Mouse (Mus musculus): ENCODE results near the gene Ninj2.
"Not testable (repeated sequence)": the region's sequence is repeated elsewhere in the genome, so short reads cannot be mapped to it uniquely, and the experiment has no call there.

Gene Ninj2

DNA sequence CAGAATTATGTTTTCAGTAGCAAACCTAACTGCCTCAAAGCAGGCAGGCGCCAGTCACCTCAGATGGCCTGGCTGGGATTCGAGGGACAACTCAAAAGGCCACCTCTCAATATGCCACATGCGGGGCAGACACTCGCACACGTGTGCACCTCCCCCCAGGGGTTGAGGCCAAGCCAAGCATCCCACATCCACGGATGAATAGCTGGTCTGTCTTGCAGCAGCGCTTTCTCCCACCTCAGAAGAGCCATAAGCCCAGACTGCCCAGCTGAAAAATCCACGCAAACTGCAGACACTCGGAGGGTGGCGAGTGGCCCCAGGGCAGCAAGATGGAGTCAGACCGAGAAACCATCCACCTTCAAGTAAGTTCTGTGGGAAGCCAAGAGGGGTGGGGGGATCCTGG is at the start of gene Ninj2:
Ninj2 (plus strand) TSS at position 251 of the 400 bp plus-strand sequence.
- no peak for DNase-seq (ENCODE audit: low spot score in 2 of 2)

GRCm38 (mm10) chr6:120045406-120045805 is 47.7 kb upstream of the Ninj2 start:
- no peak for DNase-seq (ENCODE audit: low spot score in 2 of 2)

DNA sequence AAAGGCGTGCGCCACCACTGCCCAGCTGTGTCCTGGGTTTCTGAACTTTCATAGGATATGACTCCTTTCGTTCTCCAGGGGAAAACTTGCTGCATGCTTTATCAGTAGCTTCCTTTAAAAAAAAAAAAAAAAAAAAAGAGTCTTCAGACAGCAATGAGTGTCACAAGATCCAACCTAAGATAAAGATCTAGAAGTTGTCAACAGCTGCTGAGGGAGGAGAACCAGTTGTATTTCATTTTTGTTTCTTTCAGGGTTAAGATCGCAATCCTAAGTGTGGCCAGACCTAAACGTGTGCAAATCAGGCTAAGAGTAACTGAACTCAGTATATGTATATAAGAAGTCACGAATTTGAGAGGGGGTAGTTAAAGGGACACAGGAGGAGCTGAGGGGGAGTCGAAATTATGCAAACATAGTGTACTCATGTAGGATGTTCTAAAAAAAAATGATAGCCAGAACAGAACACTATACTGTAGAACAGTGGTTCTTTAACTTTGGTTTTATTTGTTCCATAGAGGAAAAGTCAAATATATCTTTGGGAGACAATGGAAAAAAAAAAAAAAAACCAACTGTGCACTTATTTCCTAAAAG is 45.4 kb upstream of the Ninj2 start:
- DNase-seq (ENCODE audit: low spot score in 2 of 2), result no peak

GRCm38 (mm10) chr6:120054412-120054811 is 38.7 kb upstream of the Ninj2 start:
- DNase-seq (ENCODE audit: low spot score in 2 of 2), result no peak

GRCm38 (mm10) chr6:120055666-120056540 is 37.2 kb upstream of the Ninj2 start:
- no peak for DNase-seq (ENCODE audit: low spot score in 2 of 2)

GRCm38 (mm10) chr6:120062934-120063333 is 30.2 kb upstream of the Ninj2 start:
- no peak for DNase-seq (ENCODE audit: low spot score in 2 of 2)

DNA sequence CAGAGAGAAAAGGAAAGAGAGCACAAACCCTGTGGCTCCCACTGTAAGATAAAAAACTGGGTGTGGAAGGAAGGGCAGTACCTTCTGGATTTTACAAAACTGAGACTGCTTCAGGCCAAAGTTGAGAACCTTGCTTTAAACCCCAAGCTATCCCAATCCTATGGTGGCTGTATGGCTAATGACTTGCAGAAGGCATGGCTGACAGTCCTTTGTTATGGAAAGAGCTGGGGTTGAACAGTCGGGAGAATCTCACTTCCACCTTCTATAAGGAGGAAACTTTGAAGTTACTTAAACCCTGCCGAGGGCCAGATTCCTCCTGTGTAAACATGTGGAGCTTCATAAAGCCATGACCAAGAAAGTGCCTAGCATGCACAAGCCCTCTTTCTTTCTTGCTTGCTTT is 28.5 kb upstream of the Ninj2 start:
- DNase-seq (ENCODE audit: low spot score in 2 of 2), result no peak

GRCm38 (mm10) chr6:120065552-120066177 is 27.5 kb upstream of the Ninj2 start:
- no peak for DNase-seq (ENCODE audit: low spot score in 2 of 2)

GRCm38 (mm10) chr6:120069546-120069945 is 23.6 kb upstream of the Ninj2 start:
- DNase-seq (ENCODE audit: low spot score in 2 of 2), result no peak

DNA sequence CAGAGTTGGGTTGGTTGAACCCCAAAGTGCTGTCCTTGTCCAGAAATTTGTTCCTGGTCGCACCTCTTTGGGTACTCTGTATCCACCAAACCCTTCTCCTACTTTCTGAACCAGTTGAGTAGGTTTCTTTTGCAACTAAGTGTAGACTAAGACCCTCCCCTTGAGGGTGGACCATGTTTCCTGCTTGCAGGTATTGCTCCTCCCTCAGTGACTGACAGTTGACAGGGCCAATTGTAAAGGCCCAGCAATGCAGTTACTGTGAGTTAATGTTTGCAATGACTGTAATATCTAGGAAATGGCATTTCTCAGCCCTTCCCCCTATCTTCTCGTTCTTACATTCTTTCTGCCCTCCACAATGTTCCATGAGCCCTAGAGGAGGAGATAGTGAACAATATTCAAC is 20.5 kb upstream of the Ninj2 start:
- no peak for DNase-seq (ENCODE audit: low spot score in 2 of 2)

- DNase-seq (ENCODE audit: low spot score in 2 of 2), result no peak
Measured at GRCm38 (mm10) chr6:120076619-120077450, 16.3 kb upstream of the Ninj2 start.

GRCm38 (mm10) chr6:120079547-120079946 is 13.6 kb upstream of the Ninj2 start:
- no peak for DNase-seq (ENCODE audit: low spot score in 2 of 2)

DNA sequence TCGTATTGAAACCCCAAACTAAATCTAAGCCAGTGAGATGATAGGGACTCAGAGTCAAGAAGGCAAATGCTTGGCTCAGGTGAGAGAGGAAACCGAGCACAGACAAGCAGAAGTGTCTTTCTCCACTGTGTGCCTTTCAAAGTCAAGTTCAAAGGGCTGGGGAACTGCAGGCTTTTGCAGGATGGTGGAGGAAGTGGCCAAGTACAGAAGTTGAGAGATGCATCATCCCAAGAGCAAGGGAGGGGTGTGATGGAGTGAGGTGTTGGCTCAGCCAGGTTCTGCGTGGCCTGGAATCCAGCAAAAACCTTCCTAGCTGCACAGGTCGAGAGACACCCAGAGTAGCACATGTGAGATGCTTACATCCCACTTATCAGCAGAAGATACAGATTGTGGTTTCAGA is 11.6 kb upstream of the Ninj2 start:
- no peak for DNase-seq (ENCODE audit: low spot score in 2 of 2)

GRCm38 (mm10) chr6:120082251-120082950 is 10.7 kb upstream of the Ninj2 start:
- DNase-seq (ENCODE audit: low spot score in 2 of 2), result no peak

GRCm38 (mm10) chr6:120082951-120083411 is 10.2 kb upstream of the Ninj2 start:
- DNase-seq (ENCODE audit: low spot score in 2 of 2), result no peak

- no peak for DNase-seq (ENCODE audit: low spot score in 2 of 2)
Measured at GRCm38 (mm10) chr6:120083442-120083841, 9.7 kb upstream of the Ninj2 start.

DNA sequence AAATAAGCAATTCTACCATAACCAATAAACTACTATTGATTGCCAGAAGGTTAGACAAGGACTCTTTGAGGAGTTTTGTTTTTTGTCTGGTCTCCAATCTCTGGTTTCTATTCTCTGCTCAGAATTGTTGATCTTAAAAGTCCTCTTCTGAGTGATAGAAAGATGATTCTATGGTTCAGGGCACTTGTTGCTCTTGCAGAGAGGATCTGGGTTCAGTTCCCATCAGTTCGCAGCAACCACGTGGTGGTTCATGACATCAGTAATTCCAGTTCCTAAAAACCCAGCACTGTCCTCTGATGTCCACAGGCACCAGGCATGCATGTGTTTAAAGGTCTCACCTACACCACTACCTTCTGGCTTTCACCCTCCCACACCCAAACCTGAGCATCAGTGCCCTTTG is 8.2 kb upstream of the Ninj2 start:
- DNase-seq (ENCODE audit: low spot score in 2 of 2), result no peak

GRCm38 (mm10) chr6:120085832-120086231 is 7.3 kb upstream of the Ninj2 start:
- DNase-seq (ENCODE audit: low spot score in 2 of 2), result no peak

GRCm38 (mm10) chr6:120087041-120087440 is 6.1 kb upstream of the Ninj2 start:
- not testable (repeated sequence) for DNase-seq (ENCODE audit: low spot score in 2 of 2)

GRCm38 (mm10) chr6:120090712-120091248 is 2.4 kb upstream of the Ninj2 start:
- no peak for DNase-seq (ENCODE audit: low spot score in 2 of 2)

GRCm38 (mm10) chr6:120091956-120092355 is 1.2 kb upstream of the Ninj2 start:
- no peak for DNase-seq (ENCODE audit: low spot score in 2 of 2)
